18 mouse cellular contexts compared by ENCODE assay signal in genomic region chr1:84910177-84910804, GRCm38 (mm10). TPM values are rescaled to one million over a fixed set of nuclear protein-coding genes. Genes with fewer than 3 reads are reported as not detected.
DNase-seq lines count a peak whose midpoint lies in the region; ATAC-seq lines count a peak whose summit lies in the region.
"Had no signal": no experiment of that assay in that cellular context is flagged by ENCODE, and none has a peak within 500 bp of the region (broad histone marks: within the 10 kb centered on the region; RNA-seq: fewer than 3 reads in every experiment).

No protein-coding gene starts in this region.

- 60% methylated on average over 8 of the region's 8 CpGs for WGBS in embryonic facial prominence, embryonic 11.5 days
- 76% methylated on average over 8 of the region's 8 CpGs for WGBS in embryonic facial prominence, embryonic 10.5 days
- 45% methylated on average over 8 of the region's 8 CpGs for WGBS in forebrain, embryonic 16.5 days
- WGBS in midbrain, embryonic 13.5 days: 44% methylated on average over 8 of the region's 8 CpGs

- H3K27ac ChIP-seq in embryonic facial prominence, embryonic 11.5 days (replicated peaks; ENCODE audit: low read depth, low read length): no peak overlapping the region
- no peak overlapping the region for H3K27ac ChIP-seq in embryonic facial prominence, embryonic 10.5 days (replicated peaks)
- no peak overlapping the region for H3K27ac ChIP-seq in forebrain, embryonic 16.5 days (ENCODE audit: low read length)
- H3K27ac ChIP-seq in midbrain, embryonic 13.5 days: peak overlapping the region; percentile 46; the same call in 1 of the 2 replicates
- H3K27ac ChIP-seq: limb, embryonic 15.5 days; macrophage had no signal

- ATAC-seq in embryonic facial prominence, embryonic 11.5 days (replicated peaks; ENCODE audit: insufficient number of reproducible peaks, low FRiP score, low TSS enrichment, low read depth): no peak
- peak; percentile 65; the same call in 1 of the 2 replicates for ATAC-seq in forebrain, embryonic 16.5 days
- peak; percentile 72 for ATAC-seq in midbrain, embryonic 13.5 days
- ATAC-seq: inflammation-experienced regulatory T-cells, adult 6 months had no signal

- DNase-seq in embryonic facial prominence, embryonic 11.5 days (ENCODE audit: low spot score): peak; percentile 29
- DNase-seq in embryonic facial prominence, embryonic 10.5 days (ENCODE audit: low spot score): no peak
- peak; percentile 42 for DNase-seq in Muller cell, postnatal 12 days (ENCODE audit: inconsistent ontology term)
- DNase-seq in adrenal gland, postnatal 10 days: no peak
- no peak for DNase-seq in lung, postnatal 14 days
- DNase-seq in testis, postnatal 10 days (ENCODE audit: low spot score): no peak
- DNase-seq: adrenal gland, adult 8-10 months; cerebellum, postnatal 36 days; heart, adult 11 months; kidney, postnatal 10 days; lung, adult 18-20 months; right cerebral cortex, adult 18-20 months had no signal

- H3K36me3 ChIP-seq in embryonic facial prominence, embryonic 11.5 days (replicated peaks; ENCODE audit: control insufficient read depth, insufficient read depth, low read depth, low read length): no peaks in the 10 kb centered on the region
- no peaks in the 10 kb centered on the region for H3K36me3 ChIP-seq in embryonic facial prominence, embryonic 10.5 days (replicated peaks)
- H3K36me3 ChIP-seq in forebrain, embryonic 16.5 days (ENCODE audit: control insufficient read depth, insufficient read depth): peaks cover 6% of the 10 kb centered on the region
- H3K36me3 ChIP-seq in midbrain, embryonic 13.5 days: peaks cover 45% of the 10 kb centered on the region
- H3K36me3 ChIP-seq: limb, embryonic 15.5 days had no signal

- H3K9me3 ChIP-seq in embryonic facial prominence, embryonic 11.5 days (replicated peaks; ENCODE audit: control insufficient read depth, low read length): no peaks in the 10 kb centered on the region
- no peaks in the 10 kb centered on the region for H3K9me3 ChIP-seq in embryonic facial prominence, embryonic 10.5 days
- no peaks in the 10 kb centered on the region for H3K9me3 ChIP-seq in forebrain, embryonic 16.5 days (ENCODE audit: control insufficient read depth, low read length)
- H3K9me3 ChIP-seq in midbrain, embryonic 13.5 days: no peaks in the 10 kb centered on the region
- H3K9me3 ChIP-seq: limb, embryonic 15.5 days had no signal

- no peak overlapping the region for H3K4me2 ChIP-seq in embryonic facial prominence, embryonic 11.5 days (ENCODE audit: low read depth, low read length)
- H3K4me2 ChIP-seq in forebrain, embryonic 16.5 days (ENCODE audit: low read length): no peak overlapping the region
- no peak overlapping the region for H3K4me2 ChIP-seq in midbrain, embryonic 13.5 days (replicated peaks)
- H3K4me2 ChIP-seq: limb, embryonic 15.5 days had no signal

- no peak overlapping the region for H3K9ac ChIP-seq in embryonic facial prominence, embryonic 11.5 days (replicated peaks; ENCODE audit: low read length)
- no peak overlapping the region for H3K9ac ChIP-seq in forebrain, embryonic 16.5 days (replicated peaks; ENCODE audit: low read depth, low read length)
- no peak overlapping the region for H3K9ac ChIP-seq in midbrain, embryonic 13.5 days (replicated peaks)
- H3K9ac ChIP-seq: limb, embryonic 15.5 days had no signal

- no peaks in the 10 kb centered on the region for H3K4me1 ChIP-seq in embryonic facial prominence, embryonic 11.5 days (ENCODE audit: control insufficient read depth, insufficient read depth, low read length)
- peaks cover 9% of the 10 kb centered on the region for H3K4me1 ChIP-seq in embryonic facial prominence, embryonic 10.5 days
- H3K4me1 ChIP-seq in forebrain, embryonic 16.5 days (replicated peaks; ENCODE audit: control insufficient read depth, insufficient read depth, low read length): no peaks in the 10 kb centered on the region; the same call in 1 of the 2 replicates
- peaks cover 14% of the 10 kb centered on the region; the same call in 1 of the 2 replicates for H3K4me1 ChIP-seq in midbrain, embryonic 13.5 days (replicated peaks)
- H3K4me1 ChIP-seq: limb, embryonic 15.5 days had no signal

- no peaks in the 10 kb centered on the region for H3K27me3 ChIP-seq in embryonic facial prominence, embryonic 11.5 days (ENCODE audit: control insufficient read depth, insufficient read depth, low read length)
- H3K27me3 ChIP-seq in embryonic facial prominence, embryonic 10.5 days (replicated peaks; ENCODE audit: low read depth, poor library complexity, severe bottlenecking): no peaks in the 10 kb centered on the region
- H3K27me3 ChIP-seq in forebrain, embryonic 16.5 days (replicated peaks; ENCODE audit: control insufficient read depth, insufficient read depth, low read length): no peaks in the 10 kb centered on the region
- no peaks in the 10 kb centered on the region for H3K27me3 ChIP-seq in midbrain, embryonic 13.5 days
- H3K27me3 ChIP-seq: limb, embryonic 15.5 days had no signal

- no peak overlapping the region for H3K4me3 ChIP-seq in embryonic facial prominence, embryonic 11.5 days (ENCODE audit: low read depth, low read length)
- no peak overlapping the region for H3K4me3 ChIP-seq in embryonic facial prominence, embryonic 10.5 days
- no peak overlapping the region for H3K4me3 ChIP-seq in forebrain, embryonic 16.5 days (replicated peaks; ENCODE audit: low read length)
- H3K4me3 ChIP-seq in midbrain, embryonic 13.5 days (replicated peaks): no peak overlapping the region
- H3K4me3 ChIP-seq: limb, embryonic 15.5 days had no signal

RNA-seq across cellular contexts. Expression of gene Slc16a14, which starts 24.6 kb away (rescaled TPM):
- polyA plus RNA-seq in embryonic facial prominence, embryonic 11.5 days (2014; fragmentation: Nextera tagmentation; extraction: Ambion mirVana): 0.29 and 0.31 TPM in 2 replicates
- 0.20 and 0.50 TPM in 2 replicates for polyA plus RNA-seq in embryonic facial prominence, embryonic 10.5 days (2016; fragmentation: Nextera tagmentation; extraction: Ambion mirVana)
- 8.1 and 10.7 TPM in 2 replicates for polyA plus RNA-seq in forebrain, embryonic 16.5 days (2015; fragmentation: Nextera tagmentation; extraction: Ambion mirVana)
- polyA plus RNA-seq in midbrain, embryonic 13.5 days (2015; fragmentation: Nextera tagmentation; extraction: Ambion mirVana): 18.9 and 20.6 TPM in 2 replicates
- 1 to 10 TPM in 1 of 2 experiments, under 1 TPM in 1; 0.66 to 1.4 TPM for total RNA-seq in adrenal gland, postnatal 10 days (2021)
- polyA plus RNA-seq: heart, embryonic 16.5 days; inflammation-experienced regulatory T-cells, adult 6 months had no signal

Comparison
In these comparisons a context has a peak if more than half of its experiments do, and no peak if none do; other contexts are left out.
1. DNase-seq: peak in embryonic facial prominence, embryonic 11.5 days (single experiment) and Muller cell, postnatal 12 days (single experiment); none in embryonic facial prominence, embryonic 10.5 days (single experiment), adrenal gland, postnatal 10 days (single experiment), lung, postnatal 14 days (single experiment) and testis, postnatal 10 days (single experiment).